Mouse (Mus musculus): ENCODE data around the gene Sprtn.

- TF ChIP-seq MXI1 (IDR thresholded peaks at IDR 0.05; ENCODE audit: low read depth, low read length) (no peak), CTCF (IDR thresholded peaks at IDR 0.05 in 2 of 3, conservative IDR thresholded peaks at IDR 0.05 in 1 of 3; ENCODE audit: control insufficient read depth in 1 of 3, insufficient read depth in 1 of 3, low read depth in 2 of 3, low read length in 3 of 3, poor library complexity in 1 of 3, severe bottlenecking in 1 of 3) (no peak), E2F4 (IDR thresholded peaks at IDR 0.05; ENCODE audit: borderline replicate concordance, low read depth, low read length) (no peak), POLR2AphosphoS2 (IDR thresholded peaks at IDR 0.05; ENCODE audit: low read length) (no peak), POLR2A (IDR thresholded peaks at IDR 0.05; ENCODE audit: control insufficient read depth in 1 of 2, insufficient read depth in 1 of 2, low read depth in 1 of 2, low read length in 2 of 2, poor library complexity in 1 of 2) (no peak), MAFK (IDR thresholded peaks at IDR 0.05; ENCODE audit: borderline replicate concordance, low read depth, low read length) (no peak), RAD21 (IDR thresholded peaks at IDR 0.05; ENCODE audit: low read depth, low read length) (no peak), CHD1 (IDR thresholded peaks at IDR 0.05; ENCODE audit: low read depth, low read length) (no peak), MAZ (IDR thresholded peaks at IDR 0.05; ENCODE audit: low read depth, low read length) (no peak), GABPA (IDR thresholded peaks at IDR 0.05; ENCODE audit: low read depth, low read length) (no peak), POLR2AphosphoS5 (IDR thresholded peaks at IDR 0.05; ENCODE audit: borderline replicate concordance, low read depth, low read length) (no peak), TBP (IDR thresholded peaks at IDR 0.05; ENCODE audit: low read depth, low read length) (no peak)
These were observed 39.6 kb downstream of the Sprtn start for GRCm38 (mm10) chr8:124937293-124937692.

Measured in MEL (cell line).